Mouse (Mus musculus): Measurements from ENCODE around the gene Trim15.

The Trim15 gene

GRCm38 (mm10) chr17:36869284-36869954 lies 2.4 kb upstream of the Trim15 start, which contains the start of gene Trim10:
Trim10 (plus strand) TSS chr17:36869574.
- no peak for DNase-seq

GRCm38 (mm10) chr17:36868836-36869235 lies 1.8 kb upstream of the Trim15 start:
- no peak for DNase-seq

- no peak for DNase-seq
Measured at GRCm38 (mm10) chr17:36861680-36862079, 5.3 kb downstream of the Trim15 start.

- no peak for DNase-seq
Measured at GRCm38 (mm10) chr17:36858181-36858580, 8.8 kb downstream of the Trim15 start.

GRCm38 (mm10) chr17:36856236-36856635 lies 10.8 kb downstream of the Trim15 start:
- DNase-seq: no peak

GRCm38 (mm10) chr17:36855484-36855883 lies 11.5 kb downstream of the Trim15 start:
- no peak for DNase-seq

- DNase-seq: no peak
Measured at GRCm38 (mm10) chr17:36851627-36852026, 15.4 kb downstream of the Trim15 start.

GRCm38 (mm10) chr17:36851200-36851599 lies 15.8 kb downstream of the Trim15 start:
- no peak for DNase-seq

- no peak for DNase-seq
Measured at GRCm38 (mm10) chr17:36849992-36850391, 17.0 kb downstream of the Trim15 start.

- DNase-seq: no peak
Measured at GRCm38 (mm10) chr17:36848911-36849310, 18.1 kb downstream of the Trim15 start.

- DNase-seq: no peak
Measured at GRCm38 (mm10) chr17:36844725-36845124, 22.3 kb downstream of the Trim15 start.

GRCm38 (mm10) chr17:36844286-36844719 lies 22.7 kb downstream of the Trim15 start:
- no peak for DNase-seq

GRCm38 (mm10) chr17:36843696-36844095 lies 23.3 kb downstream of the Trim15 start:
- DNase-seq: no peak

- no peak for DNase-seq
Measured at GRCm38 (mm10) chr17:36840961-36841445, 26.0 kb downstream of the Trim15 start.

- DNase-seq: no peak
Measured at GRCm38 (mm10) chr17:36839931-36840330, 27.1 kb downstream of the Trim15 start.

GRCm38 (mm10) chr17:36839001-36839400 lies 28.0 kb downstream of the Trim15 start:
- DNase-seq: no peak

GRCm38 (mm10) chr17:36836874-36837647 lies 29.9 kb downstream of the Trim15 start, which contains the start of gene Trim26:
Trim26 (plus strand) TSS chr17:36837134.
- DNase-seq: peak; percentile 94

- no peak for DNase-seq
Measured at GRCm38 (mm10) chr17:36836427-36836812, 30.6 kb downstream of the Trim15 start.

GRCm38 (mm10) chr17:36835591-36836426 lies 31.2 kb downstream of the Trim15 start:
- peak; percentile 39 for DNase-seq

- DNase-seq: no peak
Measured at GRCm38 (mm10) chr17:36832694-36833093, 34.3 kb downstream of the Trim15 start.

- DNase-seq: no peak
Measured at GRCm38 (mm10) chr17:36830470-36830869, 36.5 kb downstream of the Trim15 start.

GRCm38 (mm10) chr17:36828488-36828887 lies 38.5 kb downstream of the Trim15 start:
- DNase-seq: no peak

- DNase-seq: peak; percentile 77
Measured at GRCm38 (mm10) chr17:36826002-36826401, 41.0 kb downstream of the Trim15 start.
